Mouse (Mus musculus) gastrocnemius, adult 8-10 months (tissue): ENCODE measurements around the gene A730049H05Rik. TPM values are rescaled to one million over a fixed set of nuclear protein-coding genes. Genes with fewer than 3 reads are reported as not detected.

Experiments
- DNase-seq, 2 experiments: peaks; one replicate each; pipeline ENCODE4 v3.0.0; 2022; ENCODE audit warnings: low spot score in 2 of 2
- total RNA-seq, 4 experiments: library from RNA; stranded (reverse); gene quantifications; 2 replicates each; pipeline ENCODE4 v1.2.4; 2022

The A730049H05Rik gene
- total RNA-seq, 4 experiments from 2014 or later, result 0.15 TPM; not detected in 3

- DNase-seq, result no peak
Measured at GRCm38 (mm10) chr6:92827360-92827759, 11.1 kb downstream of the A730049H05Rik start.

GRCm38 (mm10) chr6:92829148-92829547, 12.9 kb downstream of the A730049H05Rik start:
- DNase-seq, result no peak

- peak in 1 of 2 experiments; percentile 11 for DNase-seq
Measured at GRCm38 (mm10) chr6:92831106-92831505, 14.8 kb downstream of the A730049H05Rik start.

DNA sequence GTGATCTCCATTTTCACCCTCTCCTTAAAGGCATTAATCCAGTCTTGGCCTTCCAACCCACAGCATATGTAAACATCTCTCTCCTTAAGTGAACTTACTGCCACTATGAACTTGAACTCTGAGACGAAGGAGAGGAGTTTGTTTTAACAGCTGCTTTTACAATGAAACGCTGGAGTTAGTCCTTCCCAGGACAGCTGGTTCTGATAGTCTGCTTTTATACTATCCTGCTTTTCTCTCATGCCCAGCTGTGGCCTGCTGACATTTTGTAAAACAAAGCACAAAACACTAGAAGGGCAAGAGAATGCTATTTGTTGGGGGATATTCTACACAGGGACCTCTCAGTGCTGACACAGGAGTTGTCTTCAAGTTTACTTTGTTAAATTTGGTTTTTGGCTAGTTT, 25.7 kb downstream of the A730049H05Rik start:
- DNase-seq, result no peak

DNA sequence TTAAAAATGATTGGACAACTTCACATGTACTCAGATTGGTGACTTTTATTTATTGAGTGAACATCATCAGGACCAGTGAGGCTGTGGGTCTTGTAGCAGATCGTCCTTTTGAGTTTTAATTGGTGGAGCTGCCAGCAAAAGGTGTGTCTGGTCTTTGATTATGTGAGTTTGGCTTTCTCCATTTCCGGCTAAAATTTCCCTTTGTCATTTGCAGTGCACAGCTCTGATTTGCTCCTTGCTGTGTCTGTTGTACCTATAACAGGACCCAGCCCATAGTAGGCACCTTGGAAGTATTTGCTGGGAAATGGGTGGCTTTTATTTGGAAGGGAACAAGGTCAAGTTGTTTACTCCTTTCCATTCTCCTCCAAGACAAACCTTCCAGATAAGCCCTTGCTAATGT, 27.2 kb downstream of the A730049H05Rik start:
- DNase-seq, result no peak

DNA sequence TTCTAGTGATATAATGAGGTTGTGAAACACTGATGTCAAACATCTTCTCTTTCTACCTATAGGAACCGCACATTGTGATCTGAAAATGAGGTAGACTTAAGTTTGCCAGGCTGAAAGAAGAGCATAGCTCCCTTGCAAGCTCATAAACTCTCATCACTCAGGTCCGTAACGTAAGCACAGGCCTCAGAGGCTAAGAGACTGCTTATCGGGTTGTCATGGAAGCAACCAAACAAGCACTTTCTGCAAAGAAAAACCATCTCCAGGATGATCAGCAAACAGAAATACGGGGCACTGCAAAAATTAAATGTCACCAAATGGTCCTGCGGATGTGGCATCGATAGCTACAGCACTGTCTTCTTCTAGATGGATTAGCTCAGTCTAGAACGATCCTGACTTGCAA, 29.6 kb downstream of the A730049H05Rik start:
- DNase-seq, result no peak

DNA sequence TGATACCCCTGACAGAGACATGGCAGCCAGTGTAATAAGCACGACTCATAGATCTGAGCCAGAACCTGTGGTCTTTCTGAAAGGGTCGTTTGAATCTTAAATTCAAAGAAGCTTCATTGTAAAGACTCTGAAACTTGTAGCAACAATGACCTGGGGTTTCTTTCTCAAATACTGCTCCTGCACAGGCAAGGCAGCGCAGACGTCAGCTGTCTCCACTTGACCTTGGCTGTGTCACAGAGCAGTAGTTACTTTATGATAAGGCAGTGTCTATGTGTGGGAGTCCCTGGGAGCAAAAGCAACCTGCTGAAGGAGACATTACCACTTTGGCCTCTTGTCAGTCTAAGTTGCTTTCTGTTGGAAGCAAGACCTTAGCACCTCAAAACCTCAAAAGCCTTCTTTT, 30.3 kb downstream of the A730049H05Rik start:
- no peak for DNase-seq

DNA sequence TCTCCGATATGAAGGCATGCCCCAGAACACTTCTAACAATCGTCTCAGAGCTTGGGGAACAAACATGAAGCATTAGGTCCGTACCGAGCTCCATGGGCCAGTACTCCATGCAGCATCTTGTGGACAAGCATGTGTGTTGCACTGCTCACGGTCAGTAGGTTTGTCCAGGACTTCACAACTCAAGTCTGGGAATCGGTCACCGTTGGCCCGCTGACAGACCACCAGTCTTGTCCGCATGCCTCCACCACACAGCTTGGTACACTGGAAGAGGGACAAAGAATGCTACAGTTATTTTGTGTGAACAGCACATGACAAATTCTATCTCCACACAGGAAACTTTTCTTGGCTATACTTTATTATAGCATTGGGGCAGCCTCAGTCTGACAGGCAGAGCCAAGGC, 32.9 kb downstream of the A730049H05Rik start:
- no peak for DNase-seq

DNA sequence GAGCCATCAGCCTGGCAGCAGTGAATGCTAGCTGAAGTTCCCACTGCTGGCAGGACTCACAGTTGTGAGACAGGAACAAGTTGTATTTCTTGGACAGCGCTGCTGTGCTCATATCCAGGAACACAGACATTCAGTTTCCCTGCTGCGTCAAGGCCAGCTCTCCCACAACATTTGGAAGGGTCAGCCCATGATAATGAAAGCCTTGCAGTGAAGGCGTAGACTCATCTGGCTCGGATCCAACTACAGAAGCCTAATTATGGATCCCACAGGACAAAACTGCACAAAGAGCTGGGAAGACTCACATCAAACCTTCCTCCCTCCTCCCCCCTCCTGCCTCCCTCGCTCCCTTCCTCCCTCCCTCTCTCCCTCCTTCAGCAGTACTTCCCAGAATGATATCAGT, 34.0 kb downstream of the A730049H05Rik start:
- DNase-seq, result peak; percentile 59 to 74

GRCm38 (mm10) chr6:92854873-92855272, 38.6 kb downstream of the A730049H05Rik start:
- DNase-seq, result no peak

- DNase-seq, result no peak
Measured at GRCm38 (mm10) chr6:92857761-92858160, 41.5 kb downstream of the A730049H05Rik start.

GRCm38 (mm10) chr6:92858721-92859510, 42.6 kb downstream of the A730049H05Rik start:
- no peak for DNase-seq

GRCm38 (mm10) chr6:92860285-92860912, 44.1 kb downstream of the A730049H05Rik start:
- no peak for DNase-seq

DNA sequence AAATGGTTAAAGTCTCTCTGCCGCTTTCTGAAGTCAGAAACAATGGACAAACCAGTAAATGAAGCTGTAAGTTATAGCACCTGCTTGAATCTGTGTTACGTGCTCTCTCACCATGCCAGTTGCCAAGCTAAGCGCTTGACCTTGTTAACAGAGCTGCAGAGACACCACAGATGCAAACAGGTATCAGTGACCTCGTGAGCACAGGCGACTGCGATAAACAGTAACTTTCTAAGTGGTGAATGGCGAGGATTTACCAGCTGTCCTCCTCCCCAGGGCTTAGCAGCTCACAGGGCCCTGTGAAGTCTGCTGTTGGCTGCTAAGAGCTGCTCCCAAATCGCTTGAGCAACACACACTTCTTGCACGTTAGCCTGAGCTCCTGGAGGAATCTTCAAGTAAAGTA, 46.3 kb downstream of the A730049H05Rik start:
- DNase-seq, result no peak

DNA sequence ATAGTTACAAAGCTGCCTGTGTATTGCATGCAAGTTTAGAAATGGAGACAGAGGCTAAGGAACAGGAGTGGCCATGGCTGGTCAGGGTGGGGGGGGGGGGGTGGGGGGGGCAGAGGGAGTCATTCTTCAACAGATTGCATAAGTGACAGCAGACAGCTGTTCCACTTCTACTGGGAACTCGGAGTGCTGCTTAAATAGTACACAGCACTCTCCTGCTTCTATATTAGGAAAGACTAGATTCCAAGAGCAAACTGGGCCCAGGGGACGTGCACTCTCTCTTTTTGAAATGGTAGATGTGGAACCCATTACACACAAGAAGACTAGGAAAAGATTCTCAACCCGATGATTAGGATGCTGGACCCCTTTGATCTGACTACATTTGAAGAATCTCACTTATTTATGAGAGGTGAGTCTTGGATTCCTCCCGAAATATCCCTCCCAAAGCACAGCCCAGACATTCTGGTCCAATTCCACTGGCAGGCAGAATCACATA, 52.9 kb downstream of the A730049H05Rik start, which contains the start of gene Gm15737:
Gene Gm15737, plus strand, starts transcription at position 269 of the 493 bp plus-strand sequence.
- DNase-seq, result peak; percentile 71 to 73

- peak; percentile 19 to 40 for DNase-seq
Measured at GRCm38 (mm10) chr6:92869582-92870219, 53.4 kb downstream of the A730049H05Rik start.

DNA sequence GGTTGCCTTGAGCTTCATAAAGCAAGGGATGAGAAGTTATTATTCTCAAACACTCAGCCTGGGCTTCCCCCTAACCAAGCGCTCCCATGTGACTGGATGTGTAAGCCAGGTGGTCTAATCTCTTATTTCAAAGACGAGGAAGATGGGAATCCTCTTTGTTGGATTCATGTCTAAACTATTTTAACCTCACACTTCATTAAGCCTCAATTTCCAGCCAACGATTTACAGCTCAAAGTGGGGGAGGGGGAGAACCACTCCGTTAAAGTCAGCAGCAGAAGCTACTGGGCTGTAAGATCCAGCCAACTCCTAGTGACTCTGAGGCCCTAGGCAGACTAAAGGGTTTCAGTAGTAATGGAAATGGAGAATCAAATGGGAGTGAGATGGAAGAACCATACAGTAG, 55.5 kb downstream of the A730049H05Rik start:
- no peak for DNase-seq

DNA sequence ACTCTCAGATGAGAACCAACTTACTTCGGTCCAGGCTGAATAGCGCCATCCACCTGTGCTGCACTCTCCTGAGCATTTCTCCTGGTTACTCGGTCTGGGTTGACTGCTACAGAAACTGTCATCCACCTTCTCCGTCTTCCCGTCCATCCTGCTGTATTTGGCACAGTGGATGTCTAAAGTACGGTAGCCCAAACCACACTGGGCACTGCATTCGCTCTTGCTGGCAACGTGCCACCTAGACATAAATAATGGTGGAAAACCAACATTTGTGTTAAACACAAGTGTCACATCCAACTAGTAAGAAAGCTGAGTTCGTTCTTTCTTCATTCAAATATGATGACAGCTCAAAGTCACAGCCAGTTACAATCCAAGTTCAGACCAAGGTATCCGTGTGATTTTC, 56.5 kb downstream of the A730049H05Rik start:
- no peak for DNase-seq

DNA sequence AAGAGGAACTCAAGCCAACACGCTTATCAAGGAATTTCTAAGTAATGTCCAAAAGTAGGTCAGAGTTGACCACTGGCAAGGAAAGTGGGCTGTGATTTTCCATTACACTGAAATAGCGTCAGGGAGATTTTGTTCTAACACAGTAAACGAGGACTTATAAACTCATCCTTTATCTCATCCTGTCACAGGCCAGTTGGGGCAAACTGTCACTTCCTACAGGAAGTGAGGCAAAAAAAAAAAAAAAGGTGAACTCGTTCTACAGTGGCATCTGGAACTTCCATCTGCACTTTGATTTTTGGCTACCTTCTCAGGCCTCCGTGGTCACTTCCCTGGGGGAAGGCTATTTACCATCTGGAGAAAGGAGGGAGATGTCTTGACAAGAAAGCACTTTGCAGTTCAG, 58.6 kb downstream of the A730049H05Rik start:
- no peak for DNase-seq

DNA sequence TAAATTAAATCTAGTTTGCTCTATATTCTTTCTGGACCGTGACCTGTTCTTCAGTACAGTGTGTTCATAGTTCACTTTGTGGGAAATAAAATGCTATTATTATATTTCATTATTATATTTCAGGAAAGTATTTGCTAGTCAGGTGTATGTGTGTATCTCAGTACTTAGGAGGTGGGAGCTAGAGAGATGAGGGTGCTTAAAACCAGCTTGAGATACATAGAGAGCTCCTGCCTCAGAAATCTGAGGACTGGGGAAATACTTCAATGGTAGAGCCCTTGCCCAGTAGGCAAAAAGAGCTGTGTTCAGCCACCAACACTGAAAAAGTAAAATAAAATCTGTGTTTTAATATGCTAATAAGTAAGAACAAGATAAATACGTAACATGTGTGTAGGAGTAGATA, 59.1 kb downstream of the A730049H05Rik start:
- DNase-seq, result no peak

DNA sequence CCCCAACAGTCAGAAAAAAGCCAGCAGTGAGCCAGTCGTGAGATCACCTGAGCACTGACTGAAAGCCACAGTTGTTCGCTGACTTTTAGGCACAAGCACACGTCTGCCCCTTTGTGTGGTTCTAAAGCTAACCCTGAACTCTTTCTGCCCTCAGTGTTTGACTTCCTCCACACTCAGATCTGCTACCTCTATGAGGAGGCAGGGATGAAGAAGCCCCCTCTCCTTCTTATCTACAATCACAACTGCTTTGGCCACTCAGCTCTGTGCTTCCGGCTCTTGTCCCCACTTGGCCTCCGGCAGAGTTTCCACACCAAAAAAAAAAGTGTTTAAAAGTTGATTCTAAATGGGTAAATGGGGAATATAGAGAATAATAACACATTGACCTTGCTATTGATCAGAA, 59.8 kb downstream of the A730049H05Rik start:
- DNase-seq, result no peak

DNA sequence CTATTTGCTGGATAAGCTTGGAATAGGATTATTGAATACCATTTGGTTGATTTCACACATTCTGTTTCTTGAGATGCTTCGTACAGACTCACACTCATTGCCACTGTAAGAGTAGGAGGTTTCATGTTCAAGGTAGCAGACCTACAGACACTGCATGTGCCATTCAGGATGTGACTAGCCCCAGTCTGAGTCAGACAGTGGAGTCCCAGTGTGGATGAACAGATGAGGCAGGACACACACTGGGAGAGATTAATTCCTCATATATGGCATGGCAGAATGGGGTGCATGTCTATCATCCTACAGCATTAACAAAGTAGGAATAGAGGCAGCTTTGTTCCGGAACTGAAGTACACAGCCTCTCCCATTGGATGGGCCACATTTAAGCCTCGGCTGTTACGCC, 61.0 kb downstream of the A730049H05Rik start:
- no peak for DNase-seq
